Mouse (Mus musculus) bone marrow, adult 2 months (tissue): ENCODE data around the gene Ly86.

Experiments used
- CTCF ChIP-seq: fragments of 200-500 bp; IDR thresholded peaks from 2 replicates; pipeline ENCODE4 v1.5.1; 2011; ENCODE audit warnings: low read length, control low read depth; ENCODE audit not compliant: control insufficient read depth, insufficient read depth
- POLR2A ChIP-seq: fragments of 200-500 bp; IDR thresholded peaks from 2 replicates; pipeline ENCODE4 v1.6.1; 2011; ENCODE audit warnings: low read depth, mild to moderate bottlenecking, control low read depth, low read length, borderline replicate concordance; ENCODE audit not compliant: control insufficient read depth

DNA sequence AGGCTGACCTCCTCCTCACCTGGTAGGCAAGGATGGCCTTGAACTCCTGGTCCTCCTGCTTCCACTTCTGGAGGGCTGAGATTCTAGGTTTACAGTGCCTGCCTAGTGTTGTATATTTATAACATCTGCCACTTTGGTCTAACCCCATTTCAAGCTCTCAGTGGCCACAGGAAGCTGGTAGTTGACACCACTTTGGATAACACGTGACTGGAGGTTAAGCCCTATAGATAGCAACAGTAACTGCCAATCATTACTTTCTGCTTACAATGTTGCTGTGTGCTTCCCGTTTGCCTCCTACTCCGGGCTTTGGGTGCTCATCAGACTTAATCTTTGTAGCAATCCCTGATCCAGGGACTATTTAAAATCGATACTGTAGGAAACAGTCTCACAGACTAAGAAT lies 87.6 kb downstream of the Ly86 start:
- TF ChIP-seq POLR2A: no peak
- TF ChIP-seq CTCF: no peak
